Mouse (Mus musculus) MEL (cell line): Measurements from ENCODE around the gene Zscan20.

Source experiments
- CHD2 ChIP-seq: IDR thresholded peaks from 2 replicates; pipeline ENCODE4 v1.6.1; 2011; ENCODE audit warnings: low read length, improper control_type of control experiment
- CTCF ChIP-seq, 3 experiments: IDR thresholded peaks in 2 of 3; conservative IDR thresholded peaks in 1 of 3; 2 replicates each; pipeline ENCODE4 v1.5.1; 2011 to 2012; ENCODE audit warnings: low read length in 3 of 3, low read depth in 2 of 3, mild to moderate bottlenecking in 2 of 3, improper control_type of control experiment in 1 of 3, inconsistent platforms in 1 of 3, mixed read lengths in 1 of 3, moderate library complexity in 1 of 3; ENCODE audit not compliant: control insufficient read depth in 1 of 3, insufficient read depth in 1 of 3, poor library complexity in 1 of 3, severe bottlenecking in 1 of 3
- ELF1 ChIP-seq: IDR thresholded peaks from 2 replicates; pipeline ENCODE4 v1.6.1; 2014; ENCODE audit warnings: low read depth, mild to moderate bottlenecking, inconsistent platforms, low read length, improper control_type of control experiment, moderate library complexity
- EP300 ChIP-seq, 2 experiments: IDR thresholded peaks; 2 replicates each; pipeline ENCODE4 v1.6.1; 2011; ENCODE audit warnings: improper control_type of control experiment in 2 of 2, low read length in 2 of 2, low read depth in 1 of 2, mild to moderate bottlenecking in 1 of 2
- GATA1 ChIP-seq: IDR thresholded peaks from 2 replicates; pipeline ENCODE4 v1.6.1; 2011; ENCODE audit warnings: low read depth, low read length, improper control_type of control experiment
- JUND ChIP-seq: IDR thresholded peaks from 2 replicates; pipeline ENCODE4 v1.6.1; 2011; ENCODE audit warnings: low read depth, mild to moderate bottlenecking, improper control_type of control experiment, low read length
- MAFK ChIP-seq: IDR thresholded peaks from 2 replicates; pipeline ENCODE4 v1.6.1; 2011; ENCODE audit warnings: low read depth, mild to moderate bottlenecking, low read length, improper control_type of control experiment, borderline replicate concordance
- MXI1 ChIP-seq: IDR thresholded peaks from 2 replicates; pipeline ENCODE4 v1.6.1; 2011; ENCODE audit warnings: mild to moderate bottlenecking, low read depth, low read length, improper control_type of control experiment
- NELFE ChIP-seq: IDR thresholded peaks from 2 replicates; pipeline ENCODE4 v1.6.1; 2011; ENCODE audit warnings: low read depth, low read length, improper control_type of control experiment
- POLR2A ChIP-seq, 2 experiments: IDR thresholded peaks; 2 replicates each; pipeline ENCODE4 v1.6.1; 2011 to 2012; ENCODE audit warnings: low read length in 2 of 2, mild to moderate bottlenecking in 2 of 2, control low read depth in 1 of 2, improper control_type of control experiment in 1 of 2, low read depth in 1 of 2, moderate library complexity in 1 of 2; ENCODE audit not compliant: control insufficient read depth in 1 of 2, insufficient read depth in 1 of 2, poor library complexity in 1 of 2
- POLR2AphosphoS5 ChIP-seq: IDR thresholded peaks from 2 replicates; pipeline ENCODE4 v1.6.1; 2012; ENCODE audit warnings: low read depth, borderline replicate concordance, mild to moderate bottlenecking, inconsistent platforms, low read length, moderate library complexity, mixed read lengths
- RAD21 ChIP-seq: IDR thresholded peaks from 2 replicates; pipeline ENCODE4 v1.6.1; 2011; ENCODE audit warnings: mild to moderate bottlenecking, low read depth, low read length, improper control_type of control experiment
- ZKSCAN1 ChIP-seq: IDR thresholded peaks from 2 replicates; pipeline ENCODE4 v1.6.1; 2012; ENCODE audit warnings: low read depth, mild to moderate bottlenecking, inconsistent platforms, low read length, improper control_type of control experiment, moderate library complexity

DNA sequence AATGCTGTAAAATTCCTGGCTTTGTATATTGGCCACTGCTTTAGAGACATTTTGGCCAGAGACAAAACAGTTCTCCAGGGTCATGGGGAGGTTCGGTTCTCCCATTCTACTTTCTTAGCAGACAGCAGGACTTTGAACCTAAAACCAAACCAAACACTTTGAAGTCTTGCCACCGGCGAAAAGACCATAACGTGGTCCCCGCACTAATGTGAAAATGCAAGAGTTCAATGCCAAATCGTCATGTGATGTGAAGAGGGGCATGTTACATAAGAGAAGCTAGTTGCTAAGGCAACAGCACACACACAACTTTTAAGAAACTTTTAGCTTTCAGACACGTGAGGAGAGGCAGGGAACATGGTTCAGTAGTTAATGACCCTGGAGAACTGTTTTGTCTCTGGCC, 25.6 kb upstream of the Zscan20 start:
- TF ChIP-seq CTCF (IDR thresholded peaks at IDR 0.05 in 2 of 3, conservative IDR thresholded peaks at IDR 0.05 in 1 of 3; ENCODE audit: control insufficient read depth in 1 of 3, insufficient read depth in 1 of 3, low read depth in 2 of 3, low read length in 3 of 3, poor library complexity in 1 of 3, severe bottlenecking in 1 of 3) (no peak), POLR2A (IDR thresholded peaks at IDR 0.05; ENCODE audit: control insufficient read depth in 1 of 2, insufficient read depth in 1 of 2, low read depth in 1 of 2, low read length in 2 of 2, poor library complexity in 1 of 2) (no peak), JUND (no peak), POLR2AphosphoS5 (no peak), RAD21 (no peak), MXI1 (no peak), ZKSCAN1 (no peak), GATA1 (no peak), CHD2 (no peak), EP300 (IDR thresholded peaks at IDR 0.05; ENCODE audit: low read depth in 1 of 2, low read length in 2 of 2) (no peak), NELFE (no peak), MAFK (no peak), ELF1 (no peak)
